Mouse (Mus musculus) brain, embryonic 14.5 days (tissue): Measurements from ENCODE around the gene Izumo1r.

Source experiments
- CTCF ChIP-seq: fragments of 200-500 bp; IDR thresholded peaks from 2 replicates; pipeline ENCODE4 v1.5.1; 2012; ENCODE audit warnings: inconsistent platforms, mild to moderate bottlenecking, moderate library complexity, borderline replicate concordance; ENCODE audit not compliant: insufficient read depth, insufficient read length; ENCODE audit errors: extremely low read depth
- POLR2A ChIP-seq: fragments of 200-500 bp; IDR thresholded peaks from 2 replicates; pipeline ENCODE4 v1.6.1; 2012; ENCODE audit warnings: mild to moderate bottlenecking, inconsistent platforms, borderline replicate concordance; ENCODE audit not compliant: poor library complexity, insufficient read depth, insufficient read length, severe bottlenecking; ENCODE audit errors: extremely low read depth

GRCm38 (mm10) chr9:14891891-14892290 is 11.9 kb downstream of the Izumo1r start:
- TF ChIP-seq POLR2A (no peak), CTCF (no peak)
